In genomic region chr1:92127366-92127765, GRCm38 (mm10) we compare ENCODE assay signal across 22 mouse cellular contexts.
DNase-seq lines count a peak whose midpoint lies in the region; ATAC-seq and TF ChIP-seq lines count a peak whose summit lies in the region.
"Had no signal": no experiment of that assay in that cellular context is flagged by ENCODE, and none has a peak within 500 bp of the region (broad histone marks: within the 10 kb centered on the region; RNA-seq: fewer than 3 reads in every experiment).

No protein-coding gene starts in this region.

- 67% methylated on average over 1 of the region's 1 CpGs for WGBS in limb, embryonic 15.5 days
- WGBS in limb, embryonic 10.5 days: 87% methylated on average over 1 of the region's 1 CpGs
- WGBS in hindbrain, embryonic 16.5 days: 84% methylated on average over 1 of the region's 1 CpGs

- H3K4me1 ChIP-seq in limb, embryonic 15.5 days: peaks cover 27% of the 10 kb centered on the region
- peaks cover 16% of the 10 kb centered on the region for H3K4me1 ChIP-seq in limb, embryonic 10.5 days
- H3K4me1 ChIP-seq in G1E (ENCODE audit: insufficient read depth, low read depth, low read length): peaks cover 55% of the 10 kb centered on the region
- H3K4me1 ChIP-seq in hindbrain, embryonic 16.5 days (ENCODE audit: control insufficient read depth, insufficient read depth, low read depth, low read length): peaks cover 8% of the 10 kb centered on the region
- H3K4me1 ChIP-seq: hindbrain, embryonic 10.5 days had no signal

- no peak for DNase-seq in limb, embryonic 10.5 days (ENCODE audit: low spot score)
- DNase-seq in G1E (ENCODE audit: low spot score): no peak
- peak; percentile 23 for DNase-seq in lung, postnatal 10 days
- DNase-seq: adrenal gland, postnatal 10 days; cerebellum, adult 11-12 months; cerebellum, postnatal 14 days; kidney, adult 2 months; kidney, postnatal 10 days; liver, postnatal 0 days; spleen, adult 18-20 months; thymus, adult 18-20 months had no signal

- no peak for TF ChIP-seq CTCF in G1E (IDR thresholded peaks at IDR 0.05; ENCODE audit: low read depth, low read length)

- no peaks in the 10 kb centered on the region for H3K9me3 ChIP-seq in limb, embryonic 15.5 days
- H3K9me3 ChIP-seq in limb, embryonic 10.5 days (replicated peaks): no peaks in the 10 kb centered on the region
- H3K9me3 ChIP-seq in G1E (replicated peaks): no peaks in the 10 kb centered on the region
- no peaks in the 10 kb centered on the region for H3K9me3 ChIP-seq in hindbrain, embryonic 16.5 days (ENCODE audit: control insufficient read depth, low read length)
- H3K9me3 ChIP-seq: embryonic facial prominence, embryonic 15.5 days; heart, embryonic 13.5 days; hindbrain, embryonic 10.5 days; midbrain, embryonic 13.5 days; neural tube, embryonic 13.5 days had no signal

- no peak overlapping the region for H3K4me2 ChIP-seq in limb, embryonic 15.5 days
- H3K4me2 ChIP-seq in hindbrain, embryonic 16.5 days (ENCODE audit: low read length): no peak overlapping the region
- H3K4me2 ChIP-seq: embryonic facial prominence, embryonic 15.5 days; heart, embryonic 13.5 days; midbrain, embryonic 13.5 days; neural tube, embryonic 13.5 days had no signal

- no peak overlapping the region for H3K4me3 ChIP-seq in limb, embryonic 15.5 days
- no peak overlapping the region for H3K4me3 ChIP-seq in limb, embryonic 10.5 days
- H3K4me3 ChIP-seq in G1E (ENCODE audit: low read depth, low read length): peak overlapping the region; percentile 49; the same call in 1 of the 2 replicates
- H3K4me3 ChIP-seq in hindbrain, embryonic 16.5 days (ENCODE audit: low read length): no peak overlapping the region
- H3K4me3 ChIP-seq: embryonic facial prominence, embryonic 15.5 days; heart, embryonic 13.5 days; hindbrain, embryonic 10.5 days; midbrain, embryonic 13.5 days; neural tube, embryonic 13.5 days had no signal

- H3K27me3 ChIP-seq in limb, embryonic 15.5 days: no peaks in the 10 kb centered on the region
- H3K27me3 ChIP-seq in limb, embryonic 10.5 days (ENCODE audit: low read depth, poor library complexity, severe bottlenecking): no peaks in the 10 kb centered on the region
- H3K27me3 ChIP-seq in G1E (ENCODE audit: insufficient read depth, low read length): no peaks in the 10 kb centered on the region
- H3K27me3 ChIP-seq in hindbrain, embryonic 16.5 days (replicated peaks; ENCODE audit: control insufficient read depth, insufficient read depth, low read length): no peaks in the 10 kb centered on the region
- H3K27me3 ChIP-seq: embryonic facial prominence, embryonic 15.5 days; heart, embryonic 13.5 days; midbrain, embryonic 13.5 days; neural tube, embryonic 13.5 days; Patski had no signal

- no peak overlapping the region for H3K9ac ChIP-seq in limb, embryonic 15.5 days
- H3K9ac ChIP-seq in hindbrain, embryonic 16.5 days (ENCODE audit: low read depth, low read length): no peak overlapping the region
- H3K9ac ChIP-seq: embryonic facial prominence, embryonic 15.5 days; heart, embryonic 13.5 days; liver, postnatal 0 days; midbrain, embryonic 13.5 days; neural tube, embryonic 13.5 days had no signal

- H3K27ac ChIP-seq in limb, embryonic 15.5 days: peak overlapping the region; percentile 0; the same call in 1 of the 2 replicates
- H3K27ac ChIP-seq in limb, embryonic 10.5 days: no peak overlapping the region
- no peak overlapping the region for H3K27ac ChIP-seq in hindbrain, embryonic 16.5 days (ENCODE audit: low read depth, low read length)
- H3K27ac ChIP-seq: embryonic facial prominence, embryonic 15.5 days; heart, embryonic 13.5 days; hindbrain, embryonic 10.5 days; midbrain, embryonic 13.5 days; neural tube, embryonic 13.5 days had no signal

- no peak for ATAC-seq in limb, embryonic 15.5 days (ENCODE audit: insufficient number of reproducible peaks, low FRiP score, low TSS enrichment, low read depth)
- 0 out of 2 replicates have a peak, but pooled peaks have one; percentile 1 for ATAC-seq in G1E (ENCODE audit: extremely low read depth, insufficient number of reproducible peaks, low FRiP score, poor library complexity, severe bottlenecking)
- peak; percentile 32; the same call in 1 of the 2 replicates for ATAC-seq in megakaryocyte-erythroid progenitor cell, adult 5-6 weeks (replicated peaks; ENCODE audit: low FRiP score, low TSS enrichment, poor library complexity, severe bottlenecking)
- ATAC-seq in hindbrain, embryonic 16.5 days: no peak
- no peak for ATAC-seq in cerebellum, adult (ENCODE audit: insufficient number of reproducible peaks, low FRiP score, low TSS enrichment)
- ATAC-seq: inflammation-experienced regulatory T-cells, adult 6 months; liver, postnatal 0 days; midbrain, embryonic 13.5 days; Patski had no signal

- no peaks in the 10 kb centered on the region for H3K36me3 ChIP-seq in limb, embryonic 15.5 days
- H3K36me3 ChIP-seq in limb, embryonic 10.5 days: 0 out of 2 replicates have a peak, but pooled peaks cover 3% of the 10 kb centered on the region
- peaks cover 65% of the 10 kb centered on the region for H3K36me3 ChIP-seq in G1E (replicated peaks)
- H3K36me3 ChIP-seq in hindbrain, embryonic 16.5 days (ENCODE audit: control insufficient read depth, insufficient read depth, low read length): no peaks in the 10 kb centered on the region
- H3K36me3 ChIP-seq: embryonic facial prominence, embryonic 15.5 days; heart, embryonic 13.5 days; midbrain, embryonic 13.5 days; neural tube, embryonic 13.5 days had no signal

Comparison
In these comparisons a context has a peak if more than half of its experiments do, and no peak if none do; other contexts are left out.
1. ATAC-seq: peak in G1E (single experiment) and megakaryocyte-erythroid progenitor cell, adult 5-6 weeks (single experiment); none in limb, embryonic 15.5 days (single experiment), hindbrain, embryonic 16.5 days (single experiment) and cerebellum, adult (single experiment).